Mouse (Mus musculus) C2C12 (cell line): ENCODE measurements around the gene March7.

Source experiments
- CTCF ChIP-seq: IDR thresholded peaks from one replicate; pipeline ENCODE4 v1.5.1; 2011; ENCODE audit not compliant: control insufficient read depth, insufficient read depth, insufficient read length
- MAX ChIP-seq: IDR thresholded peaks from one replicate; pipeline ENCODE4 v1.6.1; 2011; ENCODE audit warnings: mild to moderate bottlenecking, control low read depth
- MYOD1 ChIP-seq: IDR thresholded peaks from one replicate; pipeline ENCODE4 v1.6.1; 2011; ENCODE audit warnings: low read depth; ENCODE audit not compliant: control insufficient read depth, insufficient read length
- MYOG ChIP-seq: IDR thresholded peaks from one replicate; pipeline ENCODE4 v1.6.1; 2011; ENCODE audit not compliant: control insufficient read depth, insufficient read length; ENCODE audit errors: extremely low read depth
- USF1 ChIP-seq: IDR thresholded peaks from one replicate; pipeline ENCODE4 v1.6.1; 2011; ENCODE audit warnings: low read depth, mild to moderate bottlenecking, control low read depth, moderate library complexity

GRCm38 (mm10) chr2:60205795-60206194 lies 3.9 kb upstream of the March7 start:
- TF ChIP-seq MAX (no peak), CTCF (no peak), MYOG (no peak), MYOD1 (no peak), USF1 (no peak)
